Mouse (Mus musculus): ENCODE results near the gene Gm45213.

Gm45213 gene

DNA sequence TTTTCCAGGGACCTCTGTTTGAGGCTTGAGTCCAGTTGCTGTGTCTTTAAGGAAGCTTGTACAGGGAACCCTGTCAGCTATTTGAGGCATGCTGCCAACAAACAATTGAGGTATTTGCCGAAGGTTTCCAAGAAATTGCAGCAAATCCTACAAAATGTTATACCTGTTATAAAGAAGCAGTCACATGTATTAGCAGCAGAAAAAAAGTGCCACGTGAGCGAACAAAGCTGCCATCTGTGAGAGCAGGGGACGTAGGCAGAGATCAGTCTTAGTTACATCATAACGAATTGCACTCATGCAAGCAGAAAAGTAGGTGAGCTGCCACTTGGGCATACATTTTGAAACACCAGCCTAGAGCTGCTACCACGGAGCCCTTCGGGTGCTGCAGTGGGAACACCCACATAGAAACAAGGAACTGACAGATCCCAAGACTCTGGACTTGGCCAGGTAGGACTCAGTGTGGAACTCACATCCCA, 63.2 kb downstream of the Gm45213 start:
- DNase-seq (ENCODE audit: low spot score in 2 of 2) = no peak

DNA sequence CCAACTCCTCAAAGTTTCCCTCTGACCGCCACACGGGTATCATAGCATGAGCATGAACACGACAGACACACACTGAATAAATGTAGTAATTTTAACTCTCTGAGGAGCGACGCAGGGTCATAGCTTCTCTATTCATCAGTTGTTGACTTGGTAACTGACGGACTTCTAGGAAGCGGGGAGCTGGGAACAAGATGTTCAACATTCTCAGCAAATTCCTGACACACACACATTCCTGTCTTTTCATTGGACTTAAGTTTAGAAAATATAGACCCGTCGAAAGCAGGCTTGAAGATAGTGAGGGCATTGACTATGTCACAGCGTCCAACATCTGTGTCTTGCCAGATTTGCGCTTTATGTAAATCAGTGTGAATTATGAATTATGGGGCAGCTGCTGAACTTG, 63.8 kb downstream of the Gm45213 start:
- DNase-seq (ENCODE audit: low spot score in 2 of 2) = no peak

DNA sequence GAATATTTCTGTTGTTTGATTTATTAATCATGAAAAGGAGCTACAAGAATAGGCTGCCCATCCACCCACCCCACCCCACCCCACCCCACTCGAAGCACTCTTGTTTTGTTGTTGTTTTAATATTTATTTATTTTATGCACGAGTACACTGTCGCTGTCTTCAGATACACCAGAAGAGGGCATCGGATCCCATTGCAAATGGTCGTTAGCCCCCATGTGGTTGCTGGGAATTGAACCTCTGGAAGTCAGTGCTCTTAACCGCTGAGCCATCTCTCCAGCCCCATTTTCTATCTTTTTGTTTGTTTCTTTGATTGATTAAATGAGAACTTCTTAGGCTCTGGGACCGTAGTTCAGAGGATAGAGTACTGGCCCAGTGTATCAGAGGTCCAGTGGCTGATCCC, 64.5 kb downstream of the Gm45213 start:
- peak in 1 of 2 experiments; percentile 22 for DNase-seq (ENCODE audit: low spot score in 2 of 2)

DNA sequence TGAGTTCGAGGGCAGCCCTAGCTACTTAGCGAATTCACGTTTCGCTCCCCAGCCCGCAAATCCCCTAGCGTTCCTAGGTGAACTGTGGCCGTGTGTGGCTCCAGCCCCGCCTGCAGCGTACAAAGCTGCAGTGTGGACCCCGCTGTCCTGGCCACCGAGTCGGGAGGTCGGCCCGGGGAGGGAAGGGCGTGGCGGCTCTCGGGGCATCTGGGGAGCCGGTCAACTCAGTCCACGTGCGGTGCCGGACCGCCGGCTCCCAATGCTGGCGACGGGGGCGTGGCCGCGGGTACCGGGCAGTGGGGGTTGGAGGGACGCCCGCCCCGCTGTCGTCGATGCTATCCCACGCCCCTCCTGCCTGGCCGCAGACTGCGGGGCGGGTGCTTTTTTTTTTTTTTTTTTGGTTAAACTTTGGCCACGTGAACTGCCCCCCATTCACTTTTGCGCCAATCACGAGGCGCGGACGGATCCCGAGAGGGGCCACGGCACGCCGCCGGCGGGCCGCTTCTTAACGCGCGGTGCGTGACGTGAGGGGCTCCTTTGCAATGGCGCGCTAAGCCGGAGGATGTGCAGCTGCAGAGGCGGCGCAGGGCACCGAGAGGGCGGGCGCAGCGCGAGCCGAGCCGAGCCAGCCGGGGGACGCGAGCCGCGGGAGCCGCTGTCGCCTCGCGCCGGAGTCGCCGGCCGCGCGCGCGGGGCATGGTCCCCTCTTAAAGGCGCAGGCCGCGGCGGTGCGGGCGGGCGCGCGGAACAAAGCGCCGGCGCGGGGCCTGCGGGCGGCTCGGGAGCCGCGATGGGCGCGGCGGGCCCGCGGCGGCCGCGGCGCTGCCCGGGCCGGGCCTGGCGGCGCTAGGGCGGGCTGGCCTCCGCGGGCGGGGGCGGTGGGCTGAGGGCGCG, 65.8 kb downstream of the Gm45213 start, which contains the start of gene Chsy1:
Gene Chsy1 (plus strand): TSS at position 555 of the 894 bp plus-strand sequence.
- DNase-seq (ENCODE audit: low spot score in 2 of 2) = peak; percentile 91 to 92

GRCm38 (mm10) chr7:66109855-66110635, 66.6 kb downstream of the Gm45213 start:
- DNase-seq (ENCODE audit: low spot score in 2 of 2) = peak in 1 of 2 experiments; percentile 33

DNA sequence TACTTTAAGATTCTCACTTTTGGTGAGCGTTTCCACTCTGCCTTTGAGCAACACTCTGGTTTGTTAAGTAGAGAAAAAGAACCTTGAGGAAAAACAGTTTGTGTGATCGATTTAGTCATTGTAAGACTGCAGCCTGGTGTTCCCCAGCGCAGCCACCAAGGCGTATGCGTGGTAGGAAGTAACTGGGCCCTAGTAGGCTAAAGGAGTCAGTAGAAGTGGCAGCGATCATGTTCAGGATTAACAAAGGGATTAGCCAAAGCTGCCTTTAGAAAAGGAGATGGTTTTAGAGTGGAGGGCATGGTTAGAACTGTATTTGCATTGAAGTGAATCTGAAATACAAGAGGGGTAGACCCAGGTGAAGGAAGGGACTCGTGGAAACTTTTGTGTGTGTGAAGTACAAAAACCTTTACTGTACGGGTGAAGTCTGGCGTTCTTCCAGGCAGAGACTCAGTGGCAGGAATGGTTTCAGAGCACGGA, 67.3 kb downstream of the Gm45213 start:
- peak in 1 of 2 experiments; percentile 24 for DNase-seq (ENCODE audit: low spot score in 2 of 2)

DNA sequence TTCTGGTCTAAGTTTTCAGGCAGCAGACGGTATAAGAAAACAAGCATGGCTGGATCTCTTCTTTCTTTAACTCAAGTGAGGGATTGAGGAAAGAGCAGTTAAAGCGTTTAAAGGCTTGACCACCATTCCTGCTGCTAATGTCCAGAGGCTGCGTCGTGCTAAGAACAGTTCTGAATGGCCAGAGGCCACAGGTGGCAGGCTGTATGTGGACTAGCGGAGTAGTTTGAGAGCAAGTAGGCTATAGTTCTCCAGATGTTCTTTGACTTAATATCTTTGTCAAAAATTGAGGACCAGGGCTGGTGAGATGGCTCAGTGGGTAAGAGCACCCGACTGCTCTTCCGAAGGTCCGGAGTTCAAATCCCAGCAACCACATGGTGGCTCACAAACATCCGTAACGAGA, 67.8 kb downstream of the Gm45213 start:
- DNase-seq (ENCODE audit: low spot score in 2 of 2) = no peak

All from natural killer cell, adult 2 months (primary cell).